Mouse (Mus musculus) T-helper 1 cell (primary cell): Measurements from ENCODE around the gene Acox1.

Experiments used
- in situ Hi-C: fragments of 300-600 bp; cut with MboI, MseI; formaldehyde crosslinking; loops from one replicate; pipeline ENCODE4 v1.15.1; 2025; ENCODE audit warnings: high pct_unique_total_duplicates

The Acox1 gene

DNA sequence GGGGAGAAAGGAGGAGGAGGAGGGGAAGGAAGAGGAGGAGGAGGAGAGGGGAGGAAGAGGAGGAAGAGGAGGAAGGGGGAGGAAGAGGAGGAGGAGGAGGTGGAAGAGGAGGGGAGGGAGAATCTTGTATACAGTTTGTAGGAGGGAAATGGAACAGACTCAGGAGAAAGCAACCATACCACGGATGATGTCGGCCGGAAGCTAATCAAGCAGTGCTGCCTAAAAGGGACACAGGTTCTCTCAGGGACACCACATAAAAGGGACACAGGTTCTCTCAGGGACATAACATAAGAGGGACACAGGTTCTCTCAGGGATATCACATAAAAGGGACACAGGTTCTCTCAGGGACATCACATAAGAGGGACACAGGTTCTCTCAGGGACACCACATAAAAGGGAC is 29.6 kb downstream of the Acox1 start:
- in situ Hi-C loops, result no loop called here

DNA sequence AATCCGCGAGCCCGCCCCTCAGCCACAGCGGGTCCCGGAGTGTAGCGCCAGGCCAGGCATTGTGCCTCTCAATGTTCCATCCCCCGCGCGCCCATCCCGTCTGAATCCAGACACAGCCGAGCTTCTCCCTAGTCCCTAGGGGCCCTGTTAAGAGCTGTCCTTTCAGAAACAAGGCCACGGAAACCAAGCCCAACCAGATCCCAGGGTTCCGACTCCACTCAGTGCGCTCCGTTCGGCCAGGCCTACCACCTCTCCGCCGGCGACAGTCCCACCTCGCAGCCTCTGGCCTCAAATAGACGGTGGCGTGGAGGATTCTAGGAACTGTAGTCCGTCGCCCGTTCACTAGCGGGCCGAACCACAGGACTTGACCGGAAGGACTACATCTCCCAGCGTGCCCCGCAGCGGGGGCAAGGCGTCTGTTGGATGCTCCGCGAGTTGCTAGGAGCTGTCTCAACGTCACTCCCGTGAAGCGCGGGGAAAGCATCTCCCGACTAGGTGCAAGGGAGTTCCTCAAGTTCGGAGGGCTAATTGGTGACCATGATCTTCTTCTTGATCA is 30.9 kb downstream of the Acox1 start, which contains the start of gene Fbf1:
Fbf1 (minus strand) TSS at position 283 of the 556 bp plus-strand sequence.
- in situ Hi-C loops, result no loop called here

DNA sequence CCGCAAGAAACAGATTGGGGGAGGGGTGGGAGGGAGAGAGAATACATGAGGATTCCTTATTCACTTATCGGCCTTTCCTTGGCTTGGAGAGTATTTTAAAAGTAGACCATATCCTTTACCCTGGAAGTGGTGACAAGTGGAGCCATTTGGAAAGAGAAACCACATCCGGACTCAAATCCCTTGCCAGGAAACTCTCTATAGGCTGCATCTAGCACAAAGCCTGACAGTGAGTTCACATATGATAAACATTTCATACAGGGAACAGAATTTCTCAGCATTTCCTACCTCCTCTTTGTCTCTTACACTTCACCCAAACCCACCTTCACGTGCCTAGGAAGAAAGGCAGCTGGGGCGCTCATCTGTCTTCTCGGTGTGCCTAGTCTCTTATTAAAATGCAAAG is 31.6 kb downstream of the Acox1 start:
- in situ Hi-C loops, result no loop called here

DNA sequence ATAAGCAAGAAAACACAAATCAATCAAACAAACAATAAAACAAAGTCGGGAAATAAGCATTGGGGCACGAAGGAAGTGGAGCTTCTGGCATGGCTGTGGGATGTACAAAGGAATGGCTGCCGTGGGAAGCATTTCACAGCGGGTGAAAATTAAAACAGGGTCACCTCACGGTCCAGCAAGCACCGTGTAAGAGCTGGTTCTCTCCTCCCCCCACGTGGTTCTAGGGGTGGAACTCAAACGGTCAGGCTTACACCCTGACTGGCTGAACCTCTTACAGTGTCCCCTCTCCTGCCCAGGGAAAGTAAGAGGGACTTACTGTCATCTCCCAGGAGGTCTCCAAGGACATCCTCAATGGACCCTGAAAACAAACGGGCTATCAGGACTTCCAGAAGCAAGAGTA is 35.8 kb downstream of the Acox1 start:
- in situ Hi-C loops, result no loop called here

DNA sequence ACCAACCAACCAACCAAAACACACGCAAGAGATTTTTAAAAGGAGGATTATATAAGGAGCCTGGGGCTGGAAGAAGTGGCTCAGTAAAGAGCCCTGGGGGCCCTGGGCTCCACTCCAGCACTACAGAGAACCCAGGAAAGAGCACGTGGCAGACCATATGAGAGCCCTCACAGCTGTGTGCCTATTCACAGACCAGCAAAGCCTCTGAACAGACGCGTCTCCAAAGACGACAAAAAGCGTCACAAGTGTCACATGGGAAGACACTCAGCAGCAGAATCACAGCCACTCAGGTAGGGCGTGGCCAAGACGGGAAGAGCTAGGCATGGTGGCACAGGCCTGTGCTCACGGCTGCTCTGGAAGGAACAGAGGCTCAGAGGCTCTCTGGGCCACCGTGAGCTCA is 36.7 kb downstream of the Acox1 start:
- in situ Hi-C loops, result no loop called here

DNA sequence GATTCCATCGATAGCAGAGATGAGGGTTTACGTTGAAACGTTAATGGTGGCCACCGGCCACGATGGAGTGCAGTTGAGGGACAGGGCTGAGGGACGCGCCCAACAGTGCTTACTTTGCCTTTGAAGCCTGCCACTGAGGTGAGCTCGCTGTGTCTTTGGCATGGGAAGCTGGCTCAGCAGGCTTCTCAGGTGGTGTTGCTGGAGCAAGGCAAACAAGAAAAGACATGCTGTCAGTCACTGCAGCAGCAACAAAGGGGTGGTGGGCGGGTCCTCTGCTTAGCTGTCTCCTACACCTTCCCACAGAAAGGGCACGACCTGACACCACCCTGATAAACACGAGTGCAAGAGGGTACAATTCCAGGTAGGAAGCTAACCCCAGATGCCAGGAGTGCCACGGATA is 37.5 kb downstream of the Acox1 start:
- in situ Hi-C loops, result no loop called here

DNA sequence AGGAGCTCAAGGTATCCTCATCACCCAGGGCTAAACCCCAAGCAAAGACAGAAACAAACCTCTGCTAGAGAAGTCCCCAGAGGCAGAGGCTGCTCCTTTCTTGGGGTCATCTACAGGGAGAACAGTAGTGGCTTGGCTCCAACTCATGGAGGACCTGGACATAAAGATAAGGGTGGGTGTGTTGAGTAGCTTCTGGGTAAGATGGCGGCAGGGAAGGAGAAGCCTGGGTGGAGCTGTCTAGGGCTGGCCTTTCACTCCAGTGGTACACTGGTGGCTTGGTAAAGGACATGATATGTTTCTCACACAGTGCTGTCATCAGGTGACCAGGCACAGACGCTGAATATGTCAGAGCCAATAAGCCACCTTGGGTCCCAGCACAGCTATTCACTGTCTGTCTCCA is 47.9 kb downstream of the Acox1 start:
- in situ Hi-C loops, result no loop called here

DNA sequence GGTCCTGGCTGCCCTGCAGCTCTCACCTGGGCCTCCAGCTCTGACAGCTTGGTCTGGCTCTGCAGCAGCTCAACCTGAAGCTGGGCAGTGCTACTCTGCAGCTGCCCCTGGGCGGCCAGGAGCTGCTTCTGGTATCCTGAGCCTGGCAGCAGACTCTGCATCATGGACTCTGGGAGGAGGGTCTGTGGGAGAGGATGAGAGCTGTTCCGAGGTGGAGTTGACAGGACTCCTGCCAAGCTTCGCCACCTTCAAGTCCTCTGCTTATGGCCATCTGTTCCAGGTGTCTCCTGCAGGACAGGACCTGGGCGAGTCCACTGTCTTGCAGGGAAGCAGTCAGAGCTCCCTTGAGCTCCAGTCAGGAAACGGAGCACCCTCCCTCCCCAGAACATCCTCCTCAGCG is 49.5 kb downstream of the Acox1 start:
- in situ Hi-C loops, result no loop called here

DNA sequence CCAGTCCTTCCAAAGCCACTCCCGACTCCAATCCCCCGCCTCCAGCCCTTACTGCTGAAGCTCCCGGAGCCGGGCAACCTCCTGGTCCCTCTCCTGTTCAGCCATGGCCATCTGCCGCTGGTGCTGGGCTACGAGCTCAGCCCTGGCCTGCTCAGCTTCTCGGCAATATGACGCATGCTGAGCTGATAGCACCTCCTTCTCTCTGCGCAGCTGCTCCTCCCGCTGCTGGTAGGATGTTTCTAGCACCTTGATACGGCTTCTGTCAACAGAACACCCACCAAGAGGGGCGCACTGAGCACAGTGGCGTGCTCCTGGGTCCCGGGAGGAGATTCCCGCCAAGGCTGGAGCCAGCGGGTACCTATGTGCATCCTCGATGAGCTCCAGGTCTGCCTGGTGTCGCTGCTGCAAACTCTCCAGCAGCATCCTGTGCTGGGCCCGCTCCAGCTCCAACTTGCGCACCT is 50.1 kb downstream of the Acox1 start:
- in situ Hi-C loops, result no loop called here

DNA sequence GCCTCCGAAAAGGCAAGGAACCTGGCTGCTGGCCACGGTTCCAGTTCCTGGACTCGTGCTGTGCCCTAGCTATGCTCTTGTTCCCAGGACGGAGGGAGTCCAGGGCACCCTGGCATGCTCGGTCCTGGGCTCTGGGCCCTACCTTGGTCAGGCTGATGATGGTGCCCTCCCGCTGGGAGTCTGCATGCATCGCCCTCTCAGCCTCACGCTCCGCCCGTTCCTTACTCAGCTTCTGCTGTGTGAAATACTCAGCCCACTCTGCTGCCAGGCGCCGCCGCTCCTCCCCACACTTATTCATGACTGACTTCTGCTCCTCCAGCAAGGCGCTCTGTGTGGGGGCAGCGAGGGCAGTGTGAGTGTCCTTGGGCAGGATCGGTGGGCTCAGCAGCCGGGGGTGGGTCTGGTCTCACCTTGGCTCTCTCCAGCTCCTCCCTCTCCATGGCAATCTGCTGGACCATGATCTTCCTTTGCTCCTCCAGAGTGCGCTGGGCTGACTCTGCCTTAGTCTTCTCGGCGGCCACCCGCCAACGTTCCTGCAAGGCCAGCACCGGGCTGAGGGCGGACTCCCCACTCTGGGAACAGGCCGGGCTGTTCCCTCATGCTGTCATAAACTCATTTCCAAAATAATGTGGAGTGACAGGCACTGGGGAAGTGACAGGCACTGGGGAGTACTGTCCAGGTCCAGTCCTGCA is 52.4 kb downstream of the Acox1 start:
- in situ Hi-C loops, result no loop called here

DNA sequence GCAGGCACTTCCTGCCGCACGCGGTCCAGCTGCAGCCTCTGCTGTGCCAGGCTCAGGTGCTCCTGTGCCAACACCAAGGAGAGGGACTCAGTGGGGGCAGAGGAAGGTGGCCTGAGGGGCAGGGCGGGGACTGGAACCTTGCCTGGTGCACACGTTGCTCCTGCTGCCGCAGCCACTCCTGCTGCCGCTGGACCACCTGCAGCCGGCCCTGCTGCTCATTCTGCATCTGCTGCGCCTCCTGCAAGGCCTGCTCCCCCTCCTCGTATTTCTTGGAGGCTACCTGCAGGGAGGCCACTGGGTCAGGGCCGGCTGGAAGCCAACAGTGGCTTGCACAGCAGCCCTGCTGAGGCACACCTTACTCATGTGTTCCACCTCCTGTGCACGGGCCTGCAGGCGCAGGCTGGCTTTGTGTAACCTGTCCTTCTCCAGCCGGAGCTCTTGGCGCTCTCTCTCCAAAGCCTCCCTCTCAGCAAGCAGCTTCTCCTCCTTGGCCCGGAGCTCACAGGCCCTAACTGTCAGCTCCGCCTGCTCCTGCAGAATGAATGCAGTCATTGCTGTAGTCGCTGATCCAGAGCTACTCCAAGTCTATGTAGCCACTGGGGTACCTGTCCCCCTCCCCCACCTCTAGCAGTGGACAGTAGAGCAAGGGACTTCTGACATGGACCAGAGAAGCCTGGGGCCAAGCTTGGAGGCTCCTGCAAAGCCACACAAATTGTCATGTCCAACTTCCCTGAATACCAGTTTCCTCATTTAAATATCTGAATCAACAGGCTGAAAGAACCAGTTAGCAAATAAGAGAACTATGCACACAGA is 53.2 kb downstream of the Acox1 start:
- in situ Hi-C loops, result no loop called here

DNA sequence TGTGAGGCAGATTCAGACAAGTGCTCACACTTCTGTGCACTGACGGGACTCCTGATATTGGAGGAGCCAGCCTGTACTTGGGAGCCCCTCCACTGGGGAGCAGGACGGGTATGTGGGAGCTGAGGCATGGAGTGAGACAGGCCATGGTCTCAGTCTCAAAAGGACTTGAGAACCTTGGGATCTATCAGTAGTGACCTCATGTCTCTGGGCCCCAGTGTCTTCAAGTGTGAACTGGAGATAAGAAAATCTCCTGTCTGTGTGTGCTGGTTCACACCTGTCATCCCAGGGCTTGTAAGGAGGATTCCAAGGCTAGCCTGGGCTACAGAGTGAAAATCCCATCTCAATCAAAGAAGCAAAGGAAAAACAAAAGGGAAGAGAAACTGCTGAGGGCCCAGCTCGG is 55.4 kb downstream of the Acox1 start:
- in situ Hi-C loops, result no loop called here

DNA sequence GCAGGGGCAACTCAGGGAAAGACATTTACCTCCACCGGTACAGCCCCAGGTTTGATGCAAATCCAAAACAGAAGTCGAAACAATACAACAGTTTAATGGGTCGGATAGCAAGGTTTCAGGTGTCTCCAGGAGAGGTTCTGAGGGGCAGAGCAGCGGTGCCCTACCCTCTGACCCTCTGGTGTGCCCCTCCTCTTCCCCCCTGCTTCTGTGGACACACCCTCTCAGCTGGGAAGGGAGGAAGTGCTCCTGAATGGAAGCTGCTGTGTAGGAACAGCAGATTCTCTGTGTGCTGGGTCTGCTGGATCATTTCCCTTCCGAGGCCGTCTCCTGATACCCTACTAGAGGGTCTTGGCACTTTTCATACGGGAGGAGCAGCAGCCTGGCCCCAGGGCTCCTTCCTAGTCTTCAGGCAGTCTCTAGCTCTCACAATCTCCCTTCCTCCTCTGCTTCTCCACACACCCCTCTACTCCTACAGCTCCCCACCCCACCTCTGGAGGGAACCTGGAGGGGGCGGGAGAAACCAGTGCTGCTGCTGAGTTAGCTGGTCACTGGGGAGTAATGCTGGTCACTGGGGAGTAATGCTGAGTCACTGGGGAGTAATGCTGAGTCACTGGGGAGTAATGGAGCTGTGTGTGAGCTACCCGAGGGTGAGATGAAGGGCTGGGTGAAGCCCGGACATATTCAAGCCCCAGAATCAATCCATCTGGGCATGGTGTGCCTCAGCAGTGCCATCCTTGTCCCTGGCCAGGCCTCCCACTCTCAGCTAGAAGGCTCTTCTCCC is 56.4 kb downstream of the Acox1 start:
- in situ Hi-C loops, result no loop called here

DNA sequence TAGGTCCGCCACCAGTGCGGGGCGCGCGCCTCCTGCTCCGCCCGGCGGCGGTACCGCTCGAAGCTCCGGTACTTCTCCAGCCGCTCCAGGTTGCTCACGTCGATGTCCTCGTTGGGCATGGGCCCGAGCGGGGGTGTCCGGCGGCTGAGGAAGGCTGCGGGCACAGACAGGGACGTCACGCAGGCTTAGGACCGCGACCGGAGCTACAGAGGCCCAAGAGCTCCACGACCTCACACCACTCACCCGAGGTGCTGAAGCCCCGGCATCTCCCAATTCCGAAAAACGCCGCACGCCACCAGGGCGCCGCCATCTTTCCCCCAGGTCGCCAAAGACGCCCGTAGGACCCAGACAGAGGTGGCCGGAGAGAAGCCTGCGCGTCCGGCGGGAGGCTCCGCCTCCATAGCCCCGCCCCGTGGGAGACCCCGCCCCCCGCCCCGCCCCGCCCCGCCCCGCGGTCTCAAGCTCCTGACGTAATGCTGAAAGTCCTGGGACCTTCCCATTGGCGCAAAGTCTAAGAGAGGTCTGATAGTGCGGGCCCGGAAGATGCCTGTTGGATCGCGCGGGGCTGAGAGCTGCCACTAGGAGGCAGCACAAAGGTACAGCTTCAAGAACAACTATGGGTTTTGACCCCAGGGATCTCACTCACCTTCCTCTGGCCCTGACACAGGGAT is 60.2 kb downstream of the Acox1 start, which contains the start of gene Mrpl38:
Mrpl38 (minus strand) TSS at position 401 of the 671 bp plus-strand sequence.
- in situ Hi-C loops, result loop anchor here (10.0 kb wide), 1 partner anchor 54 kb away; the partner anchor contains the start of gene Wbp2

DNA sequence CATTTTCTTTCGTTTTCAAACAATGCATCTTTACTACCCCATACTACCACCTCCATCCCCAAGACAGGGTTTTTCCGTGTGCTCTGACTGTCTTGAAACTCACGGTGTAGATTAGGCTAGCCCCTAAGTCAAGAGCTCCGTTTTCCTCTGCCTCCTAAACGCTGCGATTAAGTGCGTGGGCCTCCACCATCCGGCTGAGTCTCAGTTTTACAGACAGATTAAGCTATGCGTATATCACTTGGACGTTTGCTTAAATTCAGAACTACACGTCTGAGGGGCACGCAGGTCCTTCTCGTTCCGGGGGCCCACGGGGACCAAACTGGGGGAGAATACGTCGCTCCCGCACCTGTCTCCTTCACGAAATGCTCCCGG is 60.8 kb downstream of the Acox1 start:
- in situ Hi-C loops, result loop anchor here (10.0 kb wide), 1 partner anchor 53 kb away; the partner anchor contains the start of gene Wbp2

DNA sequence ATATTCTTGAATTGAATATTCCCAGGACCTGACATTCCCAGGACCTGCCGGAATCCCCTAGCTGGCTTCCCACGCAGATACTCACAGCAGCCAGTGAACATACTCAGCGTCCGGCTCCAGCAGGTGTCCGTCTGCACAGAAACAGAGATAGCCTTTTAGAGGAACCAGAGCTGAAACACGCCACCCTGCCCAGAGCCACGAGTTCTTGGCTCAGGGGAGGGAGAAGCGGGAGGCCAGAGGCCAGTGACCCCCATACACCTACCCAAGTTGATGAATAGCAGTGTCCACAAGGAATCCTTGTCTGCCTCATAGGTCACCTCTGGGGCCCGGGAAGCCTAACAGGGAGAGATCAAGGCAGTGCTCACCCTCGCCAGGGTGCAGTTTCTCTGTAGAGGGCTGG is 64.7 kb downstream of the Acox1 start:
- in situ Hi-C loops, result loop anchor here (5.0 to 10.0 kb wide), 2 partner anchors 49 to 102 kb away; partner anchors contain the start of genes Unk and Wbp2

DNA sequence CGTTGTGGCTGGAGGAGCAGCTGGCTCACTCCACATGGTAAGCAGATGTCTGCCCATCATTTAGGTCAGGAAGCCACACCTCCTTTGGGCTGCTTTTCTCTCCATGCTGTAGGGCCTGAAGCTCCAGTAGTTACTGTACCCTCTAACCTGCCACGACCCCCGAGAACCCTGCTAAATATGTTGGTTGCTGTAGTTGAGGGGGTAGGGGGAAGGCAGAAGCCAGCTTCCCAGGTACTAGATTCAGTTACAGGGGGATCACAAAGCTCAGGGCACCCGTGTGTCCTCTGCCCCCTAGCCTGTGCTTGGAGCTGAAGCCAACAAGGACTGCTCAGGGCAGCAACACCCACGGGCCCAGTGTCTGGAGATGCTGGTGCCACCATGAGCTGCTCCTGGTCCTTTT is 65.3 kb downstream of the Acox1 start:
- in situ Hi-C loops, result loop anchor here (5.0 to 10.0 kb wide), 2 partner anchors 49 to 101 kb away; partner anchors contain the start of genes Unk and Wbp2

DNA sequence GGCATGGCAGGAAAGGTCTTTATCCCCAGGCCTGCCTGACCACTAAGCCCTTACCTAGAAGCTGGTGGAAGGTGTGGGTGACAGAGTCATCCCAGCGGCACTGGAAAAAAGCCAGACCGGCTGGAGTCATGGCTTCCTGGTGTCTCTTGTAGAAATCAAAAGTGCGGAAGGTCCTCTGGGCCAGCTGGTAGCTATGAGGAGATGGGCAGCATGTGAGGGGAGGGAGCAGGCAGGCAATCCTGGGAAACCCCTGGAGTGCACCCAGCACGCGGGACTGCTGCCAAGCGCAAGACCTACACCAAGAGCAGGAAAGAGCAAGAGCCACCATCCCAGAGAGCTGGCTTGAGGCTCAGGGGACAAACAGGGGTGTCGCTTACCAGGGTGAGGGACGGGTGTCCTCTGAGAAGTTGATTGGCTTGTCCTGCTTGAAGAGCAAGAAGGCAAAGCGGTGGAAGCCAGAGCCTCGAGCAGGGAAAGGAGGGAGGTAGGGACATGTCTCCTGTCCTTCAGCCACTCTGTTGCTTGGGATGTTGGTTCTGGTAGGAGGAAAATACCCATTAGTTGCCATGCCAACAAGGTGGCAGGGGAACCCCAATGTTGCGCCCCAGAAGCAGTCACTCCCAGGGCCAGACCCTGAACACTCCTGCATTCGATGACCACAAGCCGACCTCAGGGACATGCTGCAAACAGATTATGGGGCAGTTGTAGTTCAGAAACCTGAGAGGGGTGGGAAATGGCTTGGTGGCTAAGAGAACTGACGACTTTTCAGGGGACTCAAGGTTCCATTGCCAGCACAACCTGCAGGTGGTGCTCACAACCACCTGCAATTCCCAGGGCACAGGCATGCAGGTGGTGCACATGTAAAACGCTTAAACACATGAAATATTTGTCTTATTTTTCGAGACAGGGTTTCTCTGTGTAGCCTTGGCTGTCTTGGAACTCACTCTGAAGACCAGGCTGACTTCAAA is 66.2 kb downstream of the Acox1 start:
- in situ Hi-C loops, result loop anchor here (5.0 to 10.0 kb wide), 2 partner anchors 48 to 100 kb away; partner anchors contain the start of genes Unk and Wbp2

DNA sequence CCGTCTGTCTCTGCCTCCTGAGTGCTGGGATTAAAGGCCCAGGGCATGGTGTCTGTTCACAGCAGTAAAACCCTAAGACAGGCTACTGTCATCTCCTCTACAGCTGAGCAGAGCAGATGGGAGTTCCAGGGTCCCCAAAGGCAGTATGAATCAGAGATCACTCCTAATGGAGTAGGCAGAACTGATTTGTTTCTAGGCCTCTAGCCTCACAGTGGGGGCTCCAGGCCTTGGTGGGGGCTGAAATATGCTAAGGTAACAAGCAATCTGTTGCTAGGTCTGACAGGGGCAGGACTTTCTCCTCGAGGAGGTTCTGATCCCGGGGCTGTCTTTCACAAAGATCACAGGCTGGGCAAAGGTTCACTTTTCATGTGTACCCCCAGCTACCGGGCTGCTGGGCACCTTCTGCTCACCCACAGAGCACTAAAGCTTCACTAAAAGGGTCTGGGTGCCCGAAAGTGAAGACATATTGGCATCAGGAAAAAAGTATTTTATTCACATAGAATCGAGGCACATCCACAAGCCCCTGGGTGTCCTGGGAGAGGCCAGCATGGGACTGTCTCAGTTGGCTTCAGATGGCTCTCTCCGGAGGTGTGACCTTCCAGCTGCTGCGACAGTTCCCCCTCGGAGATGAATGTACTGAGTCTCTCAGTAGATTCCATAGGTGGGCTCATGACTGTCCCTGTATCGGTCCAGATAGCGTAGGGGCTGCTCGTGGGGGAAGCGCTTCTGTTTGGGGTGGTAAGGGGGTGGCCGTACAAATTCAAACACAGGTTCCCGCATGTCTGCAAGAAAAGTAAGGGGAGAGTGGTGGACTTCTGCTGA is 67.3 kb downstream of the Acox1 start:
- in situ Hi-C loops, result loop anchor here (5.0 to 10.0 kb wide), 2 partner anchors 47 to 99 kb away; partner anchors contain the start of genes Unk and Wbp2
